Mouse (Mus musculus) intestine, embryonic 15.5 days (tissue): ENCODE data around the gene Plg. TPM values are rescaled to one million over a fixed set of nuclear protein-coding genes. Genes with fewer than 3 reads are reported as not detected.

Source experiments
- ATAC-seq: fragments of 200-750 bp; cut with Nextera tagmentation; 2 replicates; pipeline ENCODE4 v1.8.0; 2017; ENCODE audit warnings: moderate TSS enrichment, moderate library complexity
- H3K27ac ChIP-seq: fragments of 300-500 bp; sonication (generic); 2 replicates; pipeline ENCODE4 v1.5.1; 2015; ENCODE audit warnings: mild to moderate bottlenecking, inconsistent platforms
- H3K27me3 ChIP-seq: fragments of 300-500 bp; sonication (generic); replicated peaks from 2 replicates; pipeline ENCODE4 v1.6.1; 2015; ENCODE audit warnings: inconsistent platforms
- H3K36me3 ChIP-seq: fragments of 300-500 bp; sonication (generic); 2 replicates; pipeline ENCODE4 v1.6.1; 2015; ENCODE audit warnings: inconsistent platforms
- H3K4me1 ChIP-seq: fragments of 300-500 bp; sonication (generic); replicated peaks from 2 replicates; pipeline ENCODE4 v1.6.1; 2015; ENCODE audit warnings: inconsistent platforms
- H3K4me2 ChIP-seq: fragments of 300-500 bp; sonication (generic); replicated peaks from 2 replicates; pipeline ENCODE4 v1.6.1; 2015; ENCODE audit warnings: mild to moderate bottlenecking, inconsistent platforms
- H3K4me3 ChIP-seq: fragments of 300-500 bp; sonication (generic); replicated peaks from 2 replicates; pipeline ENCODE4 v1.5.1; 2015; ENCODE audit warnings: inconsistent platforms
- H3K9ac ChIP-seq: fragments of 300-500 bp; sonication (generic); 2 replicates; pipeline ENCODE4 v1.6.1; 2015; ENCODE audit warnings: inconsistent platforms
- H3K9me3 ChIP-seq: fragments of 300-500 bp; sonication (generic); 2 replicates; pipeline ENCODE4 v1.6.1; 2016; ENCODE audit warnings: inconsistent platforms
- WGBS: fragments of 180-500 bp; shearing (Covaris S2); methylation state at CpG from one replicate; pipeline ENCODE4 v1.1.7; 2015; 5-methylcytosine and 5-hydroxymethylcytosine counted together
- polyA plus RNA-seq: library from polyadenylated mRNA; unstranded; fragments of >200 nt; fragmentation: Nextera tagmentation; extraction: Ambion mirVana; gene quantifications from 2 replicates; pipeline ENCODE4 v1.2.1, GENCODE M21; 2015

Plg gene
- polyA plus RNA-seq, 1 experiment from 2014 or later = 3.7 TPM

- H3K4me1 ChIP-seq = peaks cover 8% of the 10 kb centered on the region; the same call in 1 of the 2 replicates
- H3K27ac ChIP-seq = no peak overlapping the region
- 32% methylated on average over 5 of the region's 5 CpGs for WGBS
- H3K9ac ChIP-seq = no peak overlapping the region
- peak; percentile 60 for ATAC-seq
- H3K4me2 ChIP-seq = no peak overlapping the region
- no peaks in the 10 kb centered on the region for H3K36me3 ChIP-seq
- H3K27me3 ChIP-seq = no peaks in the 10 kb centered on the region
- H3K9me3 ChIP-seq = no peaks in the 10 kb centered on the region
- H3K4me3 ChIP-seq = no peak overlapping the region
These were observed 11.0 kb upstream of the Plg start for GRCm38 (mm10) chr17:12367373-12367930.

- ATAC-seq = peak; percentile 32; the same call in 1 of the 2 replicates
- H3K36me3 ChIP-seq = no peaks in the 10 kb centered on the region
- H3K27ac ChIP-seq = no peak overlapping the region
- H3K4me3 ChIP-seq = no peak overlapping the region
- no peaks in the 10 kb centered on the region for H3K27me3 ChIP-seq
- no peak overlapping the region for H3K9ac ChIP-seq
- no peaks in the 10 kb centered on the region for H3K9me3 ChIP-seq
- WGBS = 38% methylated on average over 5 of the region's 5 CpGs
- H3K4me1 ChIP-seq = peaks cover 8% of the 10 kb centered on the region; the same call in 1 of the 2 replicates
- no peak overlapping the region for H3K4me2 ChIP-seq
These were observed 9.0 kb upstream of the Plg start for GRCm38 (mm10) chr17:12369393-12369792.

- WGBS = 72% methylated on average over 4 of the region's 4 CpGs
- ATAC-seq = peak; percentile 46; the same call in 1 of the 2 replicates
- H3K9ac ChIP-seq = no peak overlapping the region
- H3K4me2 ChIP-seq = no peak overlapping the region
- peaks cover 8% of the 10 kb centered on the region; the same call in 1 of the 2 replicates for H3K4me1 ChIP-seq
- H3K9me3 ChIP-seq = no peaks in the 10 kb centered on the region
- no peaks in the 10 kb centered on the region for H3K36me3 ChIP-seq
- H3K27me3 ChIP-seq = no peaks in the 10 kb centered on the region
- H3K4me3 ChIP-seq = no peak overlapping the region
- H3K27ac ChIP-seq = no peak overlapping the region
These were observed 8.1 kb upstream of the Plg start for GRCm38 (mm10) chr17:12370289-12370688.

GRCm38 (mm10) chr17:12371310-12371925, 7.0 kb upstream of the Plg start:
- 39% methylated on average over 10 of the region's 10 CpGs for WGBS
- ATAC-seq = no peak
- Histone ChIP-seq H3K9me3 (no peaks in the 10 kb centered on the region), H3K27me3 (no peaks in the 10 kb centered on the region), H3K4me1 (peaks cover 8% of the 10 kb centered on the region; the same call in 1 of the 2 replicates), H3K4me3 (no peak overlapping the region), H3K27ac (no peak overlapping the region), H3K36me3 (no peaks in the 10 kb centered on the region), H3K9ac (no peak overlapping the region), H3K4me2 (no peak overlapping the region)

- H3K36me3 ChIP-seq = no peaks in the 10 kb centered on the region
- H3K27ac ChIP-seq = no peak overlapping the region
- no peak overlapping the region for H3K4me2 ChIP-seq
- peaks cover 8% of the 10 kb centered on the region; the same call in 1 of the 2 replicates for H3K4me1 ChIP-seq
- H3K9ac ChIP-seq = no peak overlapping the region
- H3K9me3 ChIP-seq = no peaks in the 10 kb centered on the region
- 32% methylated on average over 4 of the region's 4 CpGs for WGBS
- no peaks in the 10 kb centered on the region for H3K27me3 ChIP-seq
- no peak for ATAC-seq
- no peak overlapping the region for H3K4me3 ChIP-seq
These were observed 6.4 kb upstream of the Plg start for GRCm38 (mm10) chr17:12372021-12372420.

GRCm38 (mm10) chr17:12373601-12374144, 4.7 kb upstream of the Plg start:
- no peak overlapping the region for H3K27ac ChIP-seq
- H3K4me2 ChIP-seq = no peak overlapping the region
- H3K9me3 ChIP-seq = no peaks in the 10 kb centered on the region
- ATAC-seq = no peak
- no peak overlapping the region for H3K9ac ChIP-seq
- no peak overlapping the region for H3K4me3 ChIP-seq
- H3K4me1 ChIP-seq = peaks cover 4% of the 10 kb centered on the region; the same call in 1 of the 2 replicates
- no peaks in the 10 kb centered on the region for H3K27me3 ChIP-seq
- no peaks in the 10 kb centered on the region for H3K36me3 ChIP-seq
- 60% methylated on average over 3 of the region's 3 CpGs for WGBS

- 80% methylated on average over 4 of the region's 4 CpGs for WGBS
- H3K4me2 ChIP-seq = no peak overlapping the region
- H3K27me3 ChIP-seq = no peaks in the 10 kb centered on the region
- H3K27ac ChIP-seq = no peak overlapping the region
- H3K36me3 ChIP-seq = no peaks in the 10 kb centered on the region
- ATAC-seq = no peak
- H3K4me3 ChIP-seq = no peak overlapping the region
- no peaks in the 10 kb centered on the region for H3K4me1 ChIP-seq
- no peaks in the 10 kb centered on the region for H3K9me3 ChIP-seq
- H3K9ac ChIP-seq = no peak overlapping the region
These were observed 1.9 kb downstream of the Plg start for GRCm38 (mm10) chr17:12380287-12380686.

- 52% methylated on average over 2 of the region's 2 CpGs for WGBS
- no peaks in the 10 kb centered on the region for H3K36me3 ChIP-seq
- ATAC-seq = peak; percentile 62
These were observed 3.2 kb downstream of the Plg start for GRCm38 (mm10) chr17:12381579-12381978.

GRCm38 (mm10) chr17:12382531-12382930, 4.1 kb downstream of the Plg start:
- no peaks in the 10 kb centered on the region for H3K4me1 ChIP-seq
- peak; percentile 31; the same call in 1 of the 2 replicates for ATAC-seq
- 45% methylated on average over 2 of the region's 2 CpGs for WGBS
- no peak overlapping the region for H3K4me3 ChIP-seq
- no peak overlapping the region for H3K27ac ChIP-seq
- H3K9ac ChIP-seq = no peak overlapping the region
- H3K4me2 ChIP-seq = no peak overlapping the region
- H3K36me3 ChIP-seq = no peaks in the 10 kb centered on the region
- H3K9me3 ChIP-seq = no peaks in the 10 kb centered on the region
- H3K27me3 ChIP-seq = no peaks in the 10 kb centered on the region

More at GRCm38 (mm10) chr17:12381579-12381978, 3.2 kb downstream of the Plg start:
- H3K9ac ChIP-seq = no peak overlapping the region
- no peak overlapping the region for H3K4me2 ChIP-seq
- H3K27me3 ChIP-seq = no peaks in the 10 kb centered on the region
- H3K4me1 ChIP-seq = no peaks in the 10 kb centered on the region
- no peaks in the 10 kb centered on the region for H3K9me3 ChIP-seq
- H3K27ac ChIP-seq = no peak overlapping the region
- H3K4me3 ChIP-seq = no peak overlapping the region

- Histone ChIP-seq H3K4me2 (no peak overlapping the region), H3K9ac (no peak overlapping the region), H3K4me1 (no peaks in the 10 kb centered on the region), H3K27me3 (no peaks in the 10 kb centered on the region), H3K4me3 (no peak overlapping the region), H3K36me3 (no peaks in the 10 kb centered on the region), H3K9me3 (no peaks in the 10 kb centered on the region), H3K27ac (no peak overlapping the region)
- 54% methylated on average over 8 of the region's 8 CpGs for WGBS
- ATAC-seq = no peak
These were observed 6.8 kb downstream of the Plg start for GRCm38 (mm10) chr17:12385049-12385794.

GRCm38 (mm10) chr17:12387781-12388180, 9.4 kb downstream of the Plg start:
- WGBS = 67% methylated on average over 2 of the region's 2 CpGs
- H3K27ac ChIP-seq = no peak overlapping the region
- H3K36me3 ChIP-seq = no peaks in the 10 kb centered on the region
- H3K27me3 ChIP-seq = no peaks in the 10 kb centered on the region
- H3K4me1 ChIP-seq = no peaks in the 10 kb centered on the region
- no peak for ATAC-seq
- H3K4me3 ChIP-seq = no peak overlapping the region
- no peak overlapping the region for H3K9ac ChIP-seq
- no peaks in the 10 kb centered on the region for H3K9me3 ChIP-seq
- no peak overlapping the region for H3K4me2 ChIP-seq

- no peak overlapping the region for H3K4me3 ChIP-seq
- no peak overlapping the region for H3K27ac ChIP-seq
- no peak overlapping the region for H3K9ac ChIP-seq
- H3K4me1 ChIP-seq = no peaks in the 10 kb centered on the region
- H3K4me2 ChIP-seq = no peak overlapping the region
- H3K27me3 ChIP-seq = no peaks in the 10 kb centered on the region
- no peaks in the 10 kb centered on the region for H3K36me3 ChIP-seq
- H3K9me3 ChIP-seq = no peaks in the 10 kb centered on the region
- ATAC-seq = no peak
- WGBS = 90% methylated on average over 7 of the region's 7 CpGs
These were observed 9.8 kb downstream of the Plg start for GRCm38 (mm10) chr17:12388239-12388638.
